Comparison of ENCODE assay signal across 17 mouse cellular contexts in genomic region chr19:5468374-5468773, GRCm38 (mm10). TPM values are rescaled to one million over a fixed set of nuclear protein-coding genes. Genes with fewer than 3 reads are reported as not detected.
A peak's percentile ranks its signal among the peaks of the same experiment; 100 is the strongest.
DNase-seq lines count a peak whose midpoint lies in the region; ATAC-seq and TF ChIP-seq lines count a peak whose summit lies in the region.
"Had no signal": no experiment of that assay in that cellular context is flagged by ENCODE, and none has a peak within 500 bp of the region (broad histone marks: within the 10 kb centered on the region; RNA-seq: fewer than 3 reads in every experiment).

Ctsw (minus strand) TSS chr19:5468507.

- no peak within 1 kb of the TSS for H3ac ChIP-seq in myocyte (ENCODE audit: control insufficient read depth, insufficient read length)

- H3K79me2 ChIP-seq in myocyte (ENCODE audit: control insufficient read depth, insufficient read depth) = no peaks in the 10 kb centered on the region

- no peaks in the 10 kb centered on the region for H3K9me3 ChIP-seq in heart, embryonic 16.5 days (replicated peaks; ENCODE audit: control insufficient read depth, low read length)
- H3K9me3 ChIP-seq in midbrain, embryonic 16.5 days (replicated peaks; ENCODE audit: control insufficient read depth, low read length, poor library complexity, severe bottlenecking) = no peaks in the 10 kb centered on the region
- H3K9me3 ChIP-seq: embryonic facial prominence, embryonic 15.5 days; neural tube, embryonic 12.5 days had no signal

- no peak for DNase-seq in heart, adult 8-10 months (ENCODE audit: low spot score)
- peak; percentile 69 to 80 for DNase-seq in thymus, postnatal 36 days
- DNase-seq in cerebellum, adult 18-20 months = no peak
- no peak for DNase-seq in right cerebral cortex, adult 18-20 months
- DNase-seq: cerebellum, adult 9-11 months; gastrocnemius, postnatal 14 days; heart, postnatal 36 days; kidney, adult 11 months; lung, embryonic 14.5 days had no signal

- 0 out of 2 replicates have a peak within 1 kb of the TSS, but pooled peaks have one; percentile 25 for H3K9ac ChIP-seq in heart, embryonic 16.5 days (ENCODE audit: low read length)
- no peak within 1 kb of the TSS for H3K9ac ChIP-seq in midbrain, embryonic 16.5 days (ENCODE audit: low read depth, low read length)
- H3K9ac ChIP-seq: embryonic facial prominence, embryonic 15.5 days; lung, embryonic 14.5 days; neural tube, embryonic 12.5 days had no signal

- no peaks in the 10 kb centered on the region for H3K27me3 ChIP-seq in heart, embryonic 16.5 days (ENCODE audit: control insufficient read depth, insufficient read depth, low read length)
- H3K27me3 ChIP-seq in myocyte (ENCODE audit: control insufficient read depth, insufficient read depth, insufficient read length) = no peaks in the 10 kb centered on the region
- no peaks in the 10 kb centered on the region for H3K27me3 ChIP-seq in midbrain, embryonic 16.5 days (ENCODE audit: control insufficient read depth, insufficient read depth, low read depth, low read length)
- H3K27me3 ChIP-seq: embryonic facial prominence, embryonic 15.5 days; neural tube, embryonic 12.5 days had no signal

- no peak within 1 kb of the TSS for H3K27ac ChIP-seq in heart, embryonic 16.5 days (ENCODE audit: low read length)
- no peak within 1 kb of the TSS for H3K27ac ChIP-seq in midbrain, embryonic 16.5 days (ENCODE audit: low read length)
- H3K27ac ChIP-seq: embryonic facial prominence, embryonic 15.5 days; neural tube, embryonic 12.5 days had no signal

- peak; percentile 20 for TF ChIP-seq POLR2A in myocyte (IDR thresholded peaks at IDR 0.05; ENCODE audit: insufficient read length, low read depth)

- no peak for ATAC-seq in heart, embryonic 16.5 days (replicated peaks; ENCODE audit: extremely low read depth, insufficient read depth, low FRiP score)
- ATAC-seq in activated CD4-positive, CD25-positive, alpha-beta regulatory T cell, adult 4 months = peak; percentile 74
- ATAC-seq in midbrain, embryonic 16.5 days = no peak
- ATAC-seq: forebrain, embryonic 16.5 days had no signal

- no peak within 1 kb of the TSS for H3K4me2 ChIP-seq in heart, embryonic 16.5 days (ENCODE audit: low read depth, low read length)
- no peak within 1 kb of the TSS for H3K4me2 ChIP-seq in myocyte (ENCODE audit: low read depth)
- no peak within 1 kb of the TSS for H3K4me2 ChIP-seq in midbrain, embryonic 16.5 days (ENCODE audit: low read length)
- H3K4me2 ChIP-seq: embryonic facial prominence, embryonic 15.5 days; lung, embryonic 14.5 days; neural tube, embryonic 12.5 days had no signal

- WGBS in heart, embryonic 16.5 days = 48% methylated on average over 5 of the region's 5 CpGs
- 60% methylated on average over 5 of the region's 5 CpGs for WGBS in midbrain, embryonic 16.5 days

- H3K36me3 ChIP-seq in heart, embryonic 16.5 days (ENCODE audit: control insufficient read depth, insufficient read depth) = peaks cover 28% of the 10 kb centered on the region
- H3K36me3 ChIP-seq in myocyte (ENCODE audit: control insufficient read depth, insufficient read depth) = peaks cover 18% of the 10 kb centered on the region
- H3K36me3 ChIP-seq in midbrain, embryonic 16.5 days (ENCODE audit: control insufficient read depth, insufficient read depth, low read length) = peaks cover 16% of the 10 kb centered on the region

- no peak within 1 kb of the TSS for H3K4me3 ChIP-seq in heart, embryonic 16.5 days (ENCODE audit: low read length)
- no peak within 1 kb of the TSS for H3K4me3 ChIP-seq in myocyte
- no peak within 1 kb of the TSS for H3K4me3 ChIP-seq in midbrain, embryonic 16.5 days (ENCODE audit: low read depth, low read length)
- H3K4me3 ChIP-seq: embryonic facial prominence, embryonic 15.5 days; neural tube, embryonic 12.5 days had no signal

- H3K4me1 ChIP-seq in heart, embryonic 16.5 days (ENCODE audit: control insufficient read depth, insufficient read depth, low read length) = peaks cover 10% of the 10 kb centered on the region
- H3K4me1 ChIP-seq in midbrain, embryonic 16.5 days (ENCODE audit: control insufficient read depth, insufficient read depth, low read length) = peaks cover 12% of the 10 kb centered on the region

TF ChIP-seq in myocyte, 11 proteins besides CTCF, POLR2A, EP300 and RAD21:
- TF ChIP-seq USF1 (IDR thresholded peaks at IDR 0.05; ENCODE audit: low read depth) = no peak
- TF ChIP-seq MAX (IDR thresholded peaks at IDR 0.05; ENCODE audit: low read depth) = no peak
- TF ChIP-seq MYOD1 (IDR thresholded peaks at IDR 0.05; ENCODE audit: control insufficient read depth in 1 of 3, insufficient read length in 2 of 3, low read depth in 2 of 3) = peak in 1 of 3 experiments; percentile 4
- no peak for TF ChIP-seq CEBPB (IDR thresholded peaks at IDR 0.05; ENCODE audit: insufficient read depth, poor library complexity, severe bottlenecking)
- TF ChIP-seq TCF3 (IDR thresholded peaks at IDR 0.05; ENCODE audit: insufficient read length, low read depth) = no peak
- TF ChIP-seq SRF (IDR thresholded peaks at IDR 0.05; ENCODE audit: control insufficient read depth, insufficient read length, low read depth) = no peak
- TF ChIP-seq MYOG (IDR thresholded peaks at IDR 0.05; ENCODE audit: control insufficient read depth in 1 of 3, insufficient read depth in 1 of 3, insufficient read length in 2 of 3, low read depth in 2 of 3) = no peak
- peak; percentile 58 for TF ChIP-seq POLR2AphosphoS2 (IDR thresholded peaks at IDR 0.05; ENCODE audit: insufficient read length, low read depth)

RNA-seq across cellular contexts. Expression of gene Ctsw, which starts in this region (rescaled TPM):
- polyA plus RNA-seq in heart, embryonic 16.5 days (2015; fragmentation: Nextera tagmentation; extraction: Ambion mirVana) = 3.1 and 7.4 TPM in 2 replicates
- under 1 TPM in 3 of 4 experiments, not detected in 1; 0.29 to 0.38 (median 0.37) TPM for total RNA-seq in heart, adult 8-10 months (2022)
- 100 to 1,000 TPM; 175 to 215 TPM for polyA plus RNA-seq in activated CD4-positive, CD25-positive, alpha-beta regulatory T cell, adult 4 months (2017; shearing (Covaris generic))
- 7.2 TPM for polyA plus RNA-seq in myocyte (2012; fragmentation: generic; extraction: Trizol)
- 5.0 and 5.2 TPM in 2 replicates for polyA plus RNA-seq in midbrain, embryonic 16.5 days (2015; fragmentation: Nextera tagmentation; extraction: Ambion mirVana)
- total RNA-seq: gastrocnemius, postnatal 14 days; layer of hippocampus, adult 18-20 months had no signal

Comparison
In these comparisons a context has a peak if more than half of its experiments do, and no peak if none do; other contexts are left out.
1. RNA of gene Ctsw (polyA plus RNA-seq): 175 to 215 TPM in activated CD4-positive, CD25-positive, alpha-beta regulatory T cell, adult 4 months; 3.1 to 7.4 TPM in heart, embryonic 16.5 days, 7.2 TPM in myocyte (single experiment) and 5.0 to 5.2 TPM in midbrain, embryonic 16.5 days; every median in the first group is over 10 times any median in the second.
2. DNase-seq: peak in thymus, postnatal 36 days (2 of 2); none in heart, adult 8-10 months (single experiment), cerebellum, adult 18-20 months (0 of 2) and right cerebral cortex, adult 18-20 months (single experiment).